In genomic region chr10:116789096-116789495, GRCm38 (mm10) we compare ENCODE assay signal across 8 mouse cellular contexts.
DNase-seq lines count a peak whose midpoint lies in the region; TF ChIP-seq lines count a peak whose summit lies in the region.
"Had no signal": no experiment of that assay in that cellular context is flagged by ENCODE, and none has a peak within 500 bp of the region (broad histone marks: within the 10 kb centered on the region; RNA-seq: fewer than 3 reads in every experiment).

No protein-coding gene starts in this region.

- no peak overlapping the region for H3K9ac ChIP-seq in ES-E14 (ENCODE audit: insufficient read depth, low read depth, low read length, poor library complexity, severe bottlenecking)

- peak; percentile 11 to 66 for DNase-seq in layer of hippocampus, adult 18-20 months (ENCODE audit: low spot score in 2 of 2)
- DNase-seq in layer of hippocampus, postnatal 10 days (ENCODE audit: low spot score in 2 of 2), result no peak
- peak; percentile 63 for DNase-seq in ES-E14 (ENCODE audit: low read depth, low spot score)
- DNase-seq in brain, adult 2 months (ENCODE audit: low read depth, low spot score), result peak; percentile 90
- peak in 1 of 2 experiments; percentile 35 for DNase-seq in left cerebral cortex, adult 2 months (ENCODE audit: extremely low spot score in 1 of 2, low spot score in 2 of 2)
- peak; percentile 18 to 62 for DNase-seq in thymus, postnatal 10 days (ENCODE audit: low spot score in 2 of 2)
- no peak for DNase-seq in gastrocnemius, adult 8-10 months (ENCODE audit: low spot score in 2 of 2)

- in situ Hi-C loops in ES-E14 (cut with MboI; ENCODE audit: low sequenced_read_pairs in 2 of 2, unreplicated experiment in 2 of 2), result no loop called here

- H3K36me3 ChIP-seq in ES-E14 (ENCODE audit: control insufficient read depth, insufficient read depth, low read length, poor library complexity, severe bottlenecking), result no peaks in the 10 kb centered on the region

- no peak overlapping the region for H3K4me3 ChIP-seq in ES-E14 (ENCODE audit: insufficient read depth in 1 of 2, low read depth in 1 of 2, low read length in 2 of 2, poor library complexity in 1 of 2, severe bottlenecking in 1 of 2)
- H3K4me3 ChIP-seq in left cerebral cortex, adult 2 months, result no peak overlapping the region
- H3K4me3 ChIP-seq: megakaryocyte, embryonic 14.5 days had no signal

- TF ChIP-seq CTCF in left cerebral cortex, adult 2 months (IDR thresholded peaks at IDR 0.05), result peak; percentile 61

- no peak overlapping the region for H3K27ac ChIP-seq in ES-E14 (ENCODE audit: insufficient read depth, low read depth, low read length, poor library complexity, severe bottlenecking)
- H3K27ac ChIP-seq in left cerebral cortex, adult 2 months, result no peak overlapping the region

- no peaks in the 10 kb centered on the region for H3K9me3 ChIP-seq in ES-E14 (ENCODE audit: control insufficient read depth, insufficient read depth, low read depth, low read length)
- H3K9me3 ChIP-seq: megakaryocyte, embryonic 14.5 days had no signal

- intact Hi-C loops in left cerebral cortex, adult 2 months (cut with DNase I), result no loop called here

- H3K4me1 ChIP-seq in ES-E14 (ENCODE audit: control insufficient read depth in 2 of 2, insufficient read depth in 2 of 2, low read length in 2 of 2, poor library complexity in 1 of 2), result peaks cover 0 to 3% of the 10 kb centered on the region in 2 experiments; a peak in 1 of 4 replicates
- H3K4me1 ChIP-seq: megakaryocyte, embryonic 14.5 days had no signal

TF ChIP-seq in ES-E14, 5 proteins besides CTCF, POLR2A, EP300 and RAD21:
- no peak for TF ChIP-seq HCFC1 (IDR thresholded peaks at IDR 0.05; ENCODE audit: borderline replicate concordance, insufficient read depth, low read length)
- TF ChIP-seq ZC3H11A (IDR thresholded peaks at IDR 0.05; ENCODE audit: borderline replicate concordance, low read depth, low read length), result peak; percentile 64; the same call in 1 of the 2 replicates
- no peak for TF ChIP-seq MAFK (IDR thresholded peaks at IDR 0.05; ENCODE audit: insufficient read depth, low read depth, low read length)
- no peak for TF ChIP-seq CHD2 (IDR thresholded peaks at IDR 0.05; ENCODE audit: low read depth, low read length)
- TF ChIP-seq ZNF384 (IDR thresholded peaks at IDR 0.05; ENCODE audit: low read depth, low read length), result no peak
TF ChIP-seq in ES-E14: peak in this region for 1.

Comparison
In these comparisons a context has a peak if more than half of its experiments do, and no peak if none do; other contexts are left out.
1. DNase-seq: peak in layer of hippocampus, adult 18-20 months (2 of 2), ES-E14 (single experiment), brain, adult 2 months (single experiment) and thymus, postnatal 10 days (2 of 2); none in layer of hippocampus, postnatal 10 days (0 of 2) and gastrocnemius, adult 8-10 months (0 of 2).